Mouse (Mus musculus): Measurements from ENCODE around the gene Fam98b. TPM values are rescaled to one million over a fixed set of nuclear protein-coding genes. Genes with fewer than 3 reads are reported as not detected.

Gene Fam98b
- polyA plus RNA-seq, 1 experiment = 26.8 TPM

- H3K4me2 ChIP-seq (ENCODE audit: low read depth) = no peak overlapping the region
- H3K36me3 ChIP-seq (ENCODE audit: control insufficient read depth, insufficient read depth) = no peaks in the 10 kb centered on the region
- peaks cover 10% of the 10 kb centered on the region for H3K27me3 ChIP-seq (ENCODE audit: control insufficient read depth, insufficient read depth, insufficient read length)
- H3ac ChIP-seq (ENCODE audit: control insufficient read depth, insufficient read length) = no peak overlapping the region
- no peak for TF ChIP-seq REST (IDR thresholded peaks at IDR 0.05; ENCODE audit: insufficient read depth, insufficient read length)
- no peak for TF ChIP-seq SRF (IDR thresholded peaks at IDR 0.05; ENCODE audit: control insufficient read depth, insufficient read length, low read depth)
- no peak for TF ChIP-seq MAX (IDR thresholded peaks at IDR 0.05; ENCODE audit: low read depth)
- TF ChIP-seq E2F4 (IDR thresholded peaks at IDR 0.05; ENCODE audit: insufficient read depth) = no peak
- TF ChIP-seq TCF3 (IDR thresholded peaks at IDR 0.05; ENCODE audit: insufficient read length, low read depth) = no peak
- no peak for TF ChIP-seq USF1 (IDR thresholded peaks at IDR 0.05; ENCODE audit: low read depth)
- TF ChIP-seq POLR2AphosphoS2 (IDR thresholded peaks at IDR 0.05; ENCODE audit: insufficient read length, low read depth) = no peak
- no peak for TF ChIP-seq CEBPB (IDR thresholded peaks at IDR 0.05; ENCODE audit: insufficient read depth, poor library complexity, severe bottlenecking)
- TF ChIP-seq POLR2A (IDR thresholded peaks at IDR 0.05; ENCODE audit: insufficient read length, low read depth) = no peak
- TF ChIP-seq MYOG (IDR thresholded peaks at IDR 0.05; ENCODE audit: control insufficient read depth in 1 of 3, insufficient read depth in 1 of 3, insufficient read length in 2 of 3, low read depth in 2 of 3) = no peak
- no peak for TF ChIP-seq TCF12 (IDR thresholded peaks at IDR 0.05; ENCODE audit: insufficient read depth, poor library complexity, severe bottlenecking)
- TF ChIP-seq MYOD1 (IDR thresholded peaks at IDR 0.05; ENCODE audit: control insufficient read depth in 1 of 3, insufficient read length in 2 of 3, low read depth in 2 of 3) = no peak
- no peak overlapping the region for H3K4me3 ChIP-seq
- no peaks in the 10 kb centered on the region for H3K79me2 ChIP-seq (ENCODE audit: control insufficient read depth, insufficient read depth)
These were observed 64.2 kb downstream of the Fam98b start for GRCm38 (mm10) chr2:117313586-117314235.

- Histone ChIP-seq H3K36me3 (ENCODE audit: control insufficient read depth, insufficient read depth) (no peaks in the 10 kb centered on the region), H3K4me2 (ENCODE audit: low read depth) (no peak overlapping the region), H3K27me3 (ENCODE audit: control insufficient read depth, insufficient read depth, insufficient read length) (peaks cover 12% of the 10 kb centered on the region), H3K79me2 (ENCODE audit: control insufficient read depth, insufficient read depth) (no peaks in the 10 kb centered on the region), H3ac (ENCODE audit: control insufficient read depth, insufficient read length) (no peak overlapping the region), H3K4me3 (no peak overlapping the region)
- TF ChIP-seq E2F4 (IDR thresholded peaks at IDR 0.05; ENCODE audit: insufficient read depth) (no peak), SRF (IDR thresholded peaks at IDR 0.05; ENCODE audit: control insufficient read depth, insufficient read length, low read depth) (no peak)
These were observed 69.5 kb downstream of the Fam98b start for GRCm38 (mm10) chr2:117318991-117319390.

Other genes starting within 250 kb of the Fam98b start
- gene Spred1, start 128.4 kb upstream of the Fam98b start, polyA plus RNA-seq (2012; fragmentation: generic; extraction: Trizol) = 7.1 TPM
- not detected for gene Rasgrp1, start 93.3 kb downstream of the Fam98b start, polyA plus RNA-seq (2012; fragmentation: generic; extraction: Trizol)

All from myocyte (in vitro differentiated cells).